Mouse (Mus musculus): ENCODE measurements around the gene Prmt1. TPM values are rescaled to one million over a fixed set of nuclear protein-coding genes. Genes with fewer than 3 reads are reported as not detected.

Gene Prmt1
- polyA plus RNA-seq, 1 experiment: 47.1 TPM

DNA sequence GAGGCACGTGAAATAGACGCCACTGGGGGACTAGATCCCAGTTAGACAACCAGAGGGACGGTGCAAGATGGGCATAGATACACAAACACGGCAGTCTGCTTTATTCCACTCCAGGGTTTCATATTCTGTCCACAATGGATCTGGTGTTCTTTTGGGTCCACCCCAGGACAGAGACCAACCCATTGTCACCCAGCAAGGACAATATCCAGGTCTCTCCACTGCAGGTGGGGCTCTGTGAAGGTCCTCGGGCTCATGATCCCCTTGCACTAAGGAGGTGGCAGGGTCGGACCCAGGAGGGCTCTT lies 11.3 kb downstream of the Prmt1 start:
- Histone ChIP-seq H3K4me1 (ENCODE audit: control insufficient read depth, insufficient read depth, insufficient read length, low read length) (no peaks in the 10 kb centered on the region), H3K4me3 (ENCODE audit: insufficient read depth, low read depth, low read length) (no peak overlapping the region), H3K27ac (replicated peaks; ENCODE audit: low read depth, low read length) (no peak overlapping the region)

DNA sequence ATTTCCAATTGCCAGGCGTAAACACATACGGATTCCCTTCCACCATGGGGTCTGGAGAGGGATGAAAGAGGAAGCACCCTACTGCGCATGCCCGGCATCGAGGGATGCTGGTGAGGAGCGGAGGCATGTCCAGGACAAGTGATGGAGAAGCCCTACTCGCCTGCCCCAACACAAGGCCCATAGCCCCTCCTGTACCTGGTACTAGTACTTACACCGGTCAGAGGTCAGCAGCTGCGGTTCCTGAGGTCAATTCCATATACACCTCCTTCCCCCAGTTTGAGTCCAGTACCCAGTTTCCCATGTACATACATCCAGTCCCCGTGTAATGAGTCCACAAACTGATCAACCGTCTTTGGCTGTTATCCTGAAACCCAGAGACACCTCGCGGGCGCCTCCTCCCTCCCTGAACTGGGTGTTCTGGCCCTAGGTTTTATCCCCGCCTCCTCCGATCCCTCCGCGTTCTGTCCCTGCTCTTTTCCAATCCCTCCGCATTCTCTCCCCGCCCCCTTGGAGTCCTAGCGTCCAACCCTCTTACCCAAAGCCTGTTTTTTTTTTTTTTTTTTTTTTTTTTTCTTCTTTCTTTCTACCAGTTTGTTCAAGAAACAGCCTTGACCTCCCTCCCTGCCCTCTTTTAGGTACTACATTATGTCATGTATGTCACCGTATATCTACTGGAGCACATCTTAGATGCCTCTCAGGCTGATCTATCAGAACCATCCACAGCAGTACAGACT lies 11.8 kb downstream of the Prmt1 start, which contains the start of gene Cpt1c:
Gene Cpt1c (minus strand): TSS at position 469 of the 734 bp plus-strand sequence.
- no peaks in the 10 kb centered on the region for H3K4me1 ChIP-seq (ENCODE audit: control insufficient read depth, insufficient read depth, insufficient read length, low read length)
- H3K27ac ChIP-seq (replicated peaks; ENCODE audit: low read depth, low read length): no peak within 1 kb of the TSS
- peak within 1 kb of the TSS; percentile 59 for H3K4me3 ChIP-seq (ENCODE audit: insufficient read depth, low read depth, low read length)

- no peak overlapping the region for H3K27ac ChIP-seq (replicated peaks; ENCODE audit: low read depth, low read length)
- H3K4me3 ChIP-seq (ENCODE audit: insufficient read depth, low read depth, low read length): peak overlapping the region; percentile 59; the same call in 1 of the 2 replicates
- no peaks in the 10 kb centered on the region for H3K4me1 ChIP-seq (ENCODE audit: control insufficient read depth, insufficient read depth, insufficient read length, low read length)
Measured at GRCm38 (mm10) chr7:44973415-44974130, 12.8 kb downstream of the Prmt1 start.

- no peak overlapping the region for H3K27ac ChIP-seq (replicated peaks; ENCODE audit: low read depth, low read length)
- H3K4me1 ChIP-seq (ENCODE audit: control insufficient read depth, insufficient read depth, insufficient read length, low read length): no peaks in the 10 kb centered on the region
- peak overlapping the region; percentile 59; the same call in 1 of the 2 replicates for H3K4me3 ChIP-seq (ENCODE audit: insufficient read depth, low read depth, low read length)
Measured at GRCm38 (mm10) chr7:44971142-44971541, 15.2 kb downstream of the Prmt1 start.

DNA sequence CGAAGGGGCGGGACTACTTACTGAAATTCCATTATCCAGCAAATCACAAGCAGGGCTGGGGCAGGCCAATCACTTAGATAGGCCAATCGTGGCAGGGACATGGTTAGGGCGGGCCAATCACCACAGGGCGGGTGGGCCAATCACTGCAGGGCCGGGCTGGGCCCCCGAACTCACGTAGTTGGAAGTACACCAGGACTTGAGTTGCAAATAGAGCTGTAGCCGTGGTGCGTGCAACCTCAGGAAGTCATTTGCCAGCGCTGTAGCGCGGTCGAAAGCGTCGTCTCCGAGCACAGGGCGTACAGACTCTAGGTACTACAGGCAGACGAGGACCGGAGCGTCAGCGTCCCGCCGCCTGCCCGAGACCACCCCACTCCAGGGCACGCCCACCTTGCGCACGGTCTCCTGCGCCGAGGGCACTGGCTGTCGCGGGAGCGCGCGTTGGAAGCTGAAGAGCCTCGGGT lies 16.1 kb downstream of the Prmt1 start:
- Histone ChIP-seq H3K4me3 (ENCODE audit: insufficient read depth, low read depth, low read length) (peak overlapping the region; percentile 59), H3K27ac (replicated peaks; ENCODE audit: low read depth, low read length) (no peak overlapping the region), H3K4me1 (ENCODE audit: control insufficient read depth, insufficient read depth, insufficient read length, low read length) (no peaks in the 10 kb centered on the region)

DNA sequence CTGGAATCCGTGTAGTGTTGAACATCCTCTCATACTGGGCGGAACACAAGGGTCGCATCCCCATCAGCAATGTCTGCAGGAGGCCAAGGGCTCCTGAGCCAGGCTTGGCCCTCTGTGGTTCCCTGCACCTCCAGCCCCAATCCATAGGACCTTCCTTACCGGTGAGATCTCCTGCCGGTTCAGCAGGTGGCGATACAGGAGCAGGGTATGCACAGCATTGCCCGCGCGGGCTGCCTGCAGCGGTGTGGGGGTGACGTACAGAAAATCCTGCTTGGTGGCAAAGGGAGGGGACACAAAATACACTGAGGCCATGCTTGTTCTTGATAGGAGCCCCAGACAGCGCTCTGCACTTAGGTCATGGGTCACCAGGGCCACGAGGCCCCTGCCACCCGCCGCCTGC lies 19.7 kb downstream of the Prmt1 start:
- no peaks in the 10 kb centered on the region for H3K4me1 ChIP-seq (ENCODE audit: control insufficient read depth, insufficient read depth, insufficient read length, low read length)
- H3K4me3 ChIP-seq (ENCODE audit: insufficient read depth, low read depth, low read length): no peak overlapping the region
- H3K27ac ChIP-seq (replicated peaks; ENCODE audit: low read depth, low read length): no peak overlapping the region

DNA sequence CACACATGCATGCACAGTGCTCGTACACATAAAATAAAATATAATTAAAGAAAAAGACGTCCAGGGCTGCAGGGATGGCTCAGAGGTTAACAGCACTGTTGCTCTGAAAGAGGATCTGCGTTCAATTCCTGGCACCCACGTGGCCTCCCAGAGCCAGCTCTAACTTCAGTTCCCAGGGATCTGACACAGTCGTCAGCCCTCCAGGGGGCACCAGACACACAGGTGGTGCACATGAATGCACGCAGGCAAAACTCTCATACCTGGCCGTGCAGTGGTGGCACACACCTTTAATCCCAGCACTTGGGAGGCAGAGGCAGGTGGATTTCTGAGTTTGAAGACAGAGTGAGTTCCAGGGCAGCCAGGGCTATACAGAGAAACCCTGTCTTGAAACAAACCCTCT lies 20.4 kb downstream of the Prmt1 start:
- Histone ChIP-seq H3K27ac (replicated peaks; ENCODE audit: low read depth, low read length) (no peak overlapping the region), H3K4me1 (ENCODE audit: control insufficient read depth, insufficient read depth, insufficient read length, low read length) (no peaks in the 10 kb centered on the region), H3K4me3 (ENCODE audit: insufficient read depth, low read depth, low read length) (no peak overlapping the region)

GRCm38 (mm10) chr7:44964990-44965389 lies 21.4 kb downstream of the Prmt1 start:
- no peak overlapping the region for H3K27ac ChIP-seq (replicated peaks; ENCODE audit: low read depth, low read length)
- no peak overlapping the region for H3K4me3 ChIP-seq (ENCODE audit: insufficient read depth, low read depth, low read length)
- H3K4me1 ChIP-seq (ENCODE audit: control insufficient read depth, insufficient read depth, insufficient read length, low read length): no peaks in the 10 kb centered on the region

- Histone ChIP-seq H3K4me3 (ENCODE audit: insufficient read depth, low read depth, low read length) (no peak overlapping the region), H3K27ac (replicated peaks; ENCODE audit: low read depth, low read length) (no peak overlapping the region), H3K4me1 (ENCODE audit: control insufficient read depth, insufficient read depth, insufficient read length, low read length) (no peaks in the 10 kb centered on the region)
Measured at GRCm38 (mm10) chr7:44962831-44963230, 23.5 kb downstream of the Prmt1 start.

- Histone ChIP-seq H3K4me1 (ENCODE audit: control insufficient read depth, insufficient read depth, insufficient read length, low read length) (no peaks in the 10 kb centered on the region), H3K4me3 (ENCODE audit: insufficient read depth, low read depth, low read length) (no peak overlapping the region), H3K27ac (replicated peaks; ENCODE audit: low read depth, low read length) (no peak overlapping the region)
Measured at GRCm38 (mm10) chr7:44962337-44962736, 24.0 kb downstream of the Prmt1 start.

- no peak overlapping the region for H3K27ac ChIP-seq (replicated peaks; ENCODE audit: low read depth, low read length)
- H3K4me1 ChIP-seq (ENCODE audit: control insufficient read depth, insufficient read depth, insufficient read length, low read length): no peaks in the 10 kb centered on the region
- H3K4me3 ChIP-seq (ENCODE audit: insufficient read depth, low read depth, low read length): no peak overlapping the region
Measured at GRCm38 (mm10) chr7:44960512-44960910, 25.9 kb downstream of the Prmt1 start.

DNA sequence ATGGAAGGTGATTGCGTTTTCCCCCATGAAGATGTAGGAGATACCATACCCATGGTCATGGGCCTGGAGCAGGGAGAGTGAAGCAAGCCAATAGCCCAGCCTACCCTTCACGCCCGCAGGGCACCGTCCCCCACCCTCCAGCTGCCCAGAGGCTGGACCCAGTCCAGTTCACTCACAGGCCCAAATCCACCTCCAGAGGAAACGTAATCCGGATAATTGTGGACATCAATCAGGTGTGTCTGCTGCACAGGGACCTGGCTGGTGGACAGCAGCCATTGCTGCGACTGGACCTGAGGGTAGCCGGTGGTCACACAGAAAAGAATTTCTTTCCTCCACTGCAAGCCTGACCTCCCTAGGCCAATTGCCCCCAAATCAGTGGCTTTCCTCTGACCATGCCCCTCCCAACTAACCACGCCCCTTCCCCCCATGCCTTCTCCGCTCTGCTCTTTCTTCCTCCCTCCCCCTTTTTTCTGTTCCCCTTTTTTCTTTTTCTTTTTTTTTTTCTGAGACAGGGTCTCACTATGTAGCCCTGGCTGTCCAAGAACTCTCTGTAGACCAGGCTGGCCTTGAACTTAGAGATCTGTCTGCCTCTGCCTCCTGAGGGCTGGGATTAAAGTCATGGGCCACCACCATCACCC lies 26.4 kb downstream of the Prmt1 start:
- Histone ChIP-seq H3K4me1 (ENCODE audit: control insufficient read depth, insufficient read depth, insufficient read length, low read length) (no peaks in the 10 kb centered on the region), H3K27ac (replicated peaks; ENCODE audit: low read depth, low read length) (no peak overlapping the region), H3K4me3 (ENCODE audit: insufficient read depth, low read depth, low read length) (no peak overlapping the region)

- no peak overlapping the region for H3K27ac ChIP-seq (replicated peaks; ENCODE audit: low read depth, low read length)
- H3K4me1 ChIP-seq (ENCODE audit: control insufficient read depth, insufficient read depth, insufficient read length, low read length): no peaks in the 10 kb centered on the region
- H3K4me3 ChIP-seq (ENCODE audit: insufficient read depth, low read depth, low read length): no peak overlapping the region
Measured at GRCm38 (mm10) chr7:44959281-44959680, 27.1 kb downstream of the Prmt1 start.

DNA sequence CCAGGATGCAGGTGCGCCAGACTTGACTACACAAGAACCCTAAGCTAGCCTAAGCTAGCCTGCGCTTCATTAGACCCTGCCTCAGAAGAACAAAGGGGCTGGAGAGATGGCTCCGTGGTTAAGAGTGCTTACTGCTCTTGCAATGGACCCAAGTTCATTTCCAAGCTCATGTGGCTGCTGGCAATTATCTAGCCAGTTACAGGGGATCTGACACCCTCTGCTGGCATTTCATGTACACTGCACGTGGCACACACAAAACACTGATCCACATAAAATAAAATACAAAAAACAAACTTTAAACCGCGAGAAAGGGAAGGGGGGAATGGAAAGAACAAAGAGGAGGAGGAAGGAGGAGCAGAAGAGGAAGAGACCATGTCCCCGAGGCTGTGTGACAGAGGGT lies 28.2 kb downstream of the Prmt1 start:
- H3K4me1 ChIP-seq (ENCODE audit: control insufficient read depth, insufficient read depth, insufficient read length, low read length): no peaks in the 10 kb centered on the region
- no peak overlapping the region for H3K27ac ChIP-seq (replicated peaks; ENCODE audit: low read depth, low read length)
- no peak overlapping the region for H3K4me3 ChIP-seq (ENCODE audit: insufficient read depth, low read depth, low read length)

GRCm38 (mm10) chr7:44957183-44957835 lies 29.1 kb downstream of the Prmt1 start:
- no peak overlapping the region for H3K4me3 ChIP-seq (ENCODE audit: insufficient read depth, low read depth, low read length)
- H3K4me1 ChIP-seq (ENCODE audit: control insufficient read depth, insufficient read depth, insufficient read length, low read length): no peaks in the 10 kb centered on the region
- no peak overlapping the region for H3K27ac ChIP-seq (replicated peaks; ENCODE audit: low read depth, low read length)
